ENCODE assay signal across 15 mouse cellular contexts in the genomic region with DNA sequence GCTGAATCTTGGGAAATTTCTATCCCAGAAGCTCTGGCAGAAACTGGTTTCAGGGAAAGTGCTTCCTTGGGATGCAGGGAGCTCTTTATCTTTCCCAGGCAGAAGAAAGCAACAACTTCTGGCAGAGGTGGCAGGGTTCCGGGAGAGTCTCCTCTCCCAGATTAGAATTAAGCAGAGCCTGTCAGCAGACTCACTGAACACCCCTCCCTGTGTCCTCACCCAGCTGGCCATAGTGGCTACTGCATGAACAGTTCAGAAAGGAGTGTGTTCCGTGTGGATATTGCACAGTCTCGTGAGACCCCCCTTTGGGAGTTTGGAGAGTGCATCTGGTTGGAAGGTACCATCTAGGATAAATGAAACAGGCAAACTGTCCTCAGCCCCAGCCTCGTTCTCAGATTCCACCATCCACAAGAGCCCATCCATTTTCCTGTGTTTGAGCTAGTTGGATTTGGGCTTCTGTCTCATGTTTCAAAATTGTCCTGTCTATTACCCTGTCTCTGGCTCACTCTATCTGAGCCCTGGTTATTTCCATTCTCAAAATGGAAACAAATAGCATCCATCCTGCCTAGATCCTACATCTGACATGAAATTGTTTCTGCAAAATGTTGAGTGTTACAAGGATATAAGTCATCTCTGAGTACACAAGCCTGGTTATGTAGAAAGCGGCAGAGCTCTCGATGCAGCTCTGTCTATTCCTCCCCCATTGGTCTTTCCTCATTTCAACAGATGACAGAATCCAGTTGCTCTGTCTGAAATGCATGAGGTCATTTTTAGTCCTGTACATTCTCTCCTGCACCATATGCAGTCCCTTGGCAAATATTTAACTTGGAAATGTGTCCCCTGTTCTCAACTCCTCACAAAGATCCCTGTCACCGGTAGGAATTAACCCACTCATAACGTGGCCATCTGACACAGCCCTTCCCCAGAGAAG.
DNase-seq lines count a peak whose midpoint lies in the region; ATAC-seq and TF ChIP-seq lines count a peak whose summit lies in the region.
"Had no signal": no experiment of that assay in that cellular context is flagged by ENCODE, and none has a peak within 500 bp of the region (broad histone marks: within the 10 kb centered on the region; RNA-seq: fewer than 3 reads in every experiment).

No protein-coding gene starts in this region.

- no peak overlapping the region for H3K9ac ChIP-seq in lung, postnatal 0 days (replicated peaks; ENCODE audit: low read depth)
- H3K9ac ChIP-seq in heart, embryonic 12.5 days, result no peak overlapping the region
- H3K9ac ChIP-seq in intestine, embryonic 16.5 days (ENCODE audit: low read depth, low read length), result no peak overlapping the region
- no peak overlapping the region for H3K9ac ChIP-seq in forebrain, embryonic 11.5 days (ENCODE audit: low read length)
- H3K9ac ChIP-seq: embryonic facial prominence, embryonic 13.5 days; hindbrain, embryonic 13.5 days had no signal

- 44% methylated on average over 8 of the region's 8 CpGs for WGBS in lung, postnatal 0 days
- 34% methylated on average over 8 of the region's 8 CpGs for WGBS in heart, embryonic 12.5 days
- 51% methylated on average over 8 of the region's 8 CpGs for WGBS in intestine, embryonic 16.5 days
- 84% methylated on average over 8 of the region's 8 CpGs for WGBS in forebrain, embryonic 11.5 days

- peak; percentile 6 for DNase-seq in adrenal gland, postnatal 10 days
- DNase-seq in adrenal gland, postnatal 4 days (ENCODE audit: low spot score in 2 of 2), result no peak
- DNase-seq in lung, postnatal 10 days, result peak; percentile 10
- no peak for DNase-seq in lung, postnatal 0 days (ENCODE audit: low spot score)
- DNase-seq in cerebellum, postnatal 36 days, result no peak
- no peak for DNase-seq in forebrain, embryonic 11.5 days (ENCODE audit: low spot score)
- DNase-seq: cerebellum, adult 8-10 months; kidney, postnatal 10 days; thymus, adult 2 months had no signal

- H3K27ac ChIP-seq in lung, postnatal 0 days (ENCODE audit: low read length), result no peak overlapping the region
- H3K27ac ChIP-seq in heart, embryonic 12.5 days (ENCODE audit: poor library complexity, severe bottlenecking), result peak overlapping the region; percentile 35; the same call in 1 of the 2 replicates
- no peak overlapping the region for H3K27ac ChIP-seq in intestine, embryonic 16.5 days (ENCODE audit: low read length)
- no peak overlapping the region for H3K27ac ChIP-seq in forebrain, embryonic 11.5 days (ENCODE audit: low read depth, low read length)
- H3K27ac ChIP-seq: embryonic facial prominence, embryonic 13.5 days; hindbrain, embryonic 13.5 days; macrophage had no signal

- H3K9me3 ChIP-seq in lung, postnatal 0 days (ENCODE audit: low read length), result no peaks in the 10 kb centered on the region
- no peaks in the 10 kb centered on the region for H3K9me3 ChIP-seq in heart, embryonic 12.5 days (replicated peaks)
- no peaks in the 10 kb centered on the region for H3K9me3 ChIP-seq in intestine, embryonic 16.5 days (ENCODE audit: control insufficient read depth, low read length)
- no peaks in the 10 kb centered on the region for H3K9me3 ChIP-seq in forebrain, embryonic 11.5 days (ENCODE audit: control insufficient read depth, low read length)
- H3K9me3 ChIP-seq: embryonic facial prominence, embryonic 13.5 days; hindbrain, embryonic 13.5 days had no signal

- ATAC-seq in lung, postnatal 0 days, result no peak
- ATAC-seq in heart, embryonic 12.5 days (ENCODE audit: insufficient number of reproducible peaks, low FRiP score), result peak; percentile 55
- ATAC-seq in intestine, embryonic 16.5 days, result peak; percentile 66
- no peak for ATAC-seq in forebrain, embryonic 11.5 days (replicated peaks; ENCODE audit: low FRiP score)
- ATAC-seq: forebrain, embryonic 16.5 days had no signal

- H3K4me1 ChIP-seq in lung, postnatal 0 days (ENCODE audit: insufficient read depth, low read depth, low read length), result no peaks in the 10 kb centered on the region
- peaks cover 18% of the 10 kb centered on the region for H3K4me1 ChIP-seq in heart, embryonic 12.5 days (replicated peaks)
- H3K4me1 ChIP-seq in intestine, embryonic 16.5 days (ENCODE audit: control insufficient read depth, insufficient read depth, low read length), result no peaks in the 10 kb centered on the region
- no peaks in the 10 kb centered on the region for H3K4me1 ChIP-seq in forebrain, embryonic 11.5 days (replicated peaks; ENCODE audit: control insufficient read depth, insufficient read depth, low read length)
- H3K4me1 ChIP-seq: embryonic facial prominence, embryonic 13.5 days; hindbrain, embryonic 13.5 days had no signal

- no peak for TF ChIP-seq EP300 in lung, postnatal 0 days (IDR thresholded peaks at IDR 0.05)

- no peak for TF ChIP-seq CTCF in lung, postnatal 0 days (IDR thresholded peaks at IDR 0.05)

- no peaks in the 10 kb centered on the region for H3K36me3 ChIP-seq in lung, postnatal 0 days (ENCODE audit: insufficient read depth, low read length)
- no peaks in the 10 kb centered on the region for H3K36me3 ChIP-seq in heart, embryonic 12.5 days
- H3K36me3 ChIP-seq in intestine, embryonic 16.5 days (ENCODE audit: control insufficient read depth, insufficient read depth, low read length), result no peaks in the 10 kb centered on the region
- H3K36me3 ChIP-seq in forebrain, embryonic 11.5 days (ENCODE audit: control insufficient read depth, insufficient read depth, low read length), result no peaks in the 10 kb centered on the region
- H3K36me3 ChIP-seq: embryonic facial prominence, embryonic 13.5 days; hindbrain, embryonic 13.5 days had no signal

- no peak overlapping the region for H3K4me3 ChIP-seq in lung, postnatal 0 days (ENCODE audit: low read depth, low read length)
- H3K4me3 ChIP-seq in heart, embryonic 12.5 days, result no peak overlapping the region
- no peak overlapping the region for H3K4me3 ChIP-seq in intestine, embryonic 16.5 days (ENCODE audit: low read length)
- no peak overlapping the region for H3K4me3 ChIP-seq in forebrain, embryonic 11.5 days (ENCODE audit: low read depth, low read length)
- H3K4me3 ChIP-seq: embryonic facial prominence, embryonic 13.5 days; hindbrain, embryonic 13.5 days had no signal

- no peak overlapping the region for H3K4me2 ChIP-seq in lung, postnatal 0 days (replicated peaks; ENCODE audit: low read depth, low read length)
- peak overlapping the region; percentile 11 for H3K4me2 ChIP-seq in heart, embryonic 12.5 days
- H3K4me2 ChIP-seq in intestine, embryonic 16.5 days (ENCODE audit: low read depth, low read length), result no peak overlapping the region
- no peak overlapping the region for H3K4me2 ChIP-seq in forebrain, embryonic 11.5 days (ENCODE audit: low read depth, low read length, severe bottlenecking)
- H3K4me2 ChIP-seq: embryonic facial prominence, embryonic 13.5 days; hindbrain, embryonic 13.5 days had no signal

- H3K27me3 ChIP-seq in lung, postnatal 0 days (replicated peaks; ENCODE audit: insufficient read depth, low read length), result no peaks in the 10 kb centered on the region
- no peaks in the 10 kb centered on the region for H3K27me3 ChIP-seq in heart, embryonic 12.5 days (replicated peaks)
- no peaks in the 10 kb centered on the region for H3K27me3 ChIP-seq in intestine, embryonic 16.5 days (replicated peaks; ENCODE audit: control insufficient read depth, insufficient read depth, low read length)
- H3K27me3 ChIP-seq in forebrain, embryonic 11.5 days (ENCODE audit: control insufficient read depth, insufficient read depth, low read length), result no peaks in the 10 kb centered on the region
- H3K27me3 ChIP-seq: embryonic facial prominence, embryonic 13.5 days; hindbrain, embryonic 13.5 days had no signal

Comparison
In these comparisons a context has a peak if more than half of its experiments do, and no peak if none do; other contexts are left out.
1. DNase-seq: peak in adrenal gland, postnatal 10 days (single experiment) and lung, postnatal 10 days (single experiment); none in adrenal gland, postnatal 4 days (0 of 2), lung, postnatal 0 days (single experiment), cerebellum, postnatal 36 days (0 of 2) and forebrain, embryonic 11.5 days (single experiment).
2. ATAC-seq: peak in heart, embryonic 12.5 days (single experiment) and intestine, embryonic 16.5 days (single experiment); none in lung, postnatal 0 days (single experiment) and forebrain, embryonic 11.5 days (single experiment).